Mouse (Mus musculus) liver, adult (tissue): ENCODE measurements around the gene Usp5.

ENCODE experiments used
- GATA4 ChIP-seq: IDR thresholded peaks from 2 replicates; pipeline ENCODE4 v1.6.1; 2014; ENCODE audit warnings: mild to moderate bottlenecking, low read length; ENCODE audit not compliant: insufficient replicate concordance

Usp5 gene

DNA sequence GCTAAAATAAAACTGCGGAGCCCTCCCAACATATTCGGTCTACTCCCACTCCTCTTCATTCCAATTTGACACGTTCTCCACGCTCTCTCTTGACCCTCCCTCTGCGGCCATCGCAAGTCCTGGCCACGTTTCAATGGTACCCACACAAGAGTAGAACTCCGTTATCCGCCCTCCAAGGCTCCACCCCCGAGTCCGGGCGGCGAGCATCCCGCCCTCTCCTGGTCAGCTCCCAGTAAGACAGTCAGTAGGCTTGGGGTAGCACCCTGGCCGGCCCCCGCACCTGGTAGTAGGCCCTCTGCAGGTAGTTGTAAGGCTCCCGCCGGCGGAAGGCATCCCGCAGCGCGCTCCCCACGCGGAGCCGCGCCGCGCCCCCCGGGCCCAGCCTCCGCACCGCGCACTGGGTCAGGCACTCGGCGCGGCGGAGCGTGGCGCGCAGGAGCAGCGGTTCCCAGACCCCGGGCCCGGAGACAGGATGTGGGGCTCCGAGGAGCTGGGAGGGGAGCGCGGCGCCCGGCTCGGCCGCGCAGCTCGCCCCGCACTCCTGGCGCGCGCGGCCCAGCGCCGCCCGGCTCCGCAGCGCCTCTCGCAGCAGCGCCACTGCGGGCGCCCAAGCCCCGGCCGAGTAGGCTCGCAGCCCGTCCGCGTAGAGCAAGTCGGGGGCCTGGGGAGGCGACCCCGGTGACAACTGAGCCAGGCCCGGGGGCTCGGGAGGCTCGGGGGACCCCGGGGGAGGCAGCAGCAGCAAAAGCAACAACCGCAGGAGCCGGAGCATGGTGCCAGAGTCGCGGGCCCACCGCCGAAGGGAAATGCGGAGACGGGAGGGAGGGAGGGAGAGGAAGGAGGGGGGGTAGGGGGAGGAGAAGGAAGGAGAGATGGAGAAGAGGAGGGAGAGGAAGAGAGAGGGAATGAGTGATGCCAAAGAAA lies 27.9 kb upstream of the Usp5 start, which contains the start of gene P3h3:
TSS of gene P3h3 (minus strand) at position 837 of the 924 bp plus-strand sequence.
- TF ChIP-seq GATA4, result no peak

DNA sequence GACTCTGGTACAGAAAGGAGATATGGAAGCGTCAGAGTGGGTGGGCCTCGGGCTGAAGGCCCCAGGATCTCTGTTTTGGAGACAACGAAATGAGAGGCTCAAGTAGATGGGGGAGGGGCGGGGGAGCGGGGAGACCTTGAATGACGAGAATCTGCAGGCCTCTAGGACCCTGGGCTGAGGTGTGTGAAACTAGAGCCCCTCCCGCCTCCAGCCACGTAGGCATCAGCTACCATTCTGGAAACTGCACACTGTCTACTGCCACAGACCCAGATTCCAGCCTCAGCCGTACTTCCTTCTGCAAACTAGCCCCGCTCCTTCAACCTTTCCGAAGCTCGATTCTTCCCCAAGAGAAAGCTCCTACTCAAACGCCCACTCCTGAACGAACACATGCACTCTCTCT lies 27.0 kb upstream of the Usp5 start:
- no peak for TF ChIP-seq GATA4

DNA sequence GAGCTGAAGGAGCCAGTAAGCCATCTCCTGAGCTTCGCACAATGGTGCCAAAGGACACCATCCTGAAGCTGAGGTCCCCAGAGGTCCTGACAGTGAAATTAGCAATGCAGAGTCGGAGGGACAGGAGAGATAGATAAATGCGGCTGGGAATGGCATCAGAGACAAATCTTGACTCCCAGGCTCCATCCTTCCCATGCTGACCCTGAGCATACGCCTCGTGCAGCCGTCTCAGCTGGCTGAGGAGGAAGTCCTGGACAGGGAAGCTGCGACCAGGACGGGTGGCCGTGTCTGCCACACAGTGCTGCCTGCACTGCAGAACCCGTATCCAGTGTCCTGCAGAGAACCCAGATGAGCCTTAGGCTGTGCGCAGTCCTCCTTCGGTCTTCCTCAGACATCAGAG lies 25.4 kb upstream of the Usp5 start:
- no peak for TF ChIP-seq GATA4

DNA sequence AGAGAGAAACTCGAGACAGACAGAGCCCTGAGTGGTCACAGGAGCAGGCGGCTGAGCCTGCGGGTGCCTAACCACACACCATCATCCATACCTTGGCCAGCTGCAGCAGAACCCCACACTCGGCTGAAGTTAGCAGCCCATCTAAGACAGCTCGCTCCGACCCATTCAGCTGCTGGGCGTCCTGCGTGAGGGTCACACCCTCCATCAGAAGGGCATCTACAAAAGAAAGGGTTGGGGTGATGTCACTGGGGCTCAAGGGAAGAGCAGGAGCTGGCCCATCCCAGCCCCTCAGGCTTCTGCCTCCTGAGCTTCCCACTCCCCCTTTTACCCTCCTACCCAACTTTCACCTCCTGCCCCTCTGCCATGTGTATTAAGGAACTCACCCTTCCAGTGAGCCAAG lies 21.3 kb upstream of the Usp5 start:
- no peak for TF ChIP-seq GATA4

DNA sequence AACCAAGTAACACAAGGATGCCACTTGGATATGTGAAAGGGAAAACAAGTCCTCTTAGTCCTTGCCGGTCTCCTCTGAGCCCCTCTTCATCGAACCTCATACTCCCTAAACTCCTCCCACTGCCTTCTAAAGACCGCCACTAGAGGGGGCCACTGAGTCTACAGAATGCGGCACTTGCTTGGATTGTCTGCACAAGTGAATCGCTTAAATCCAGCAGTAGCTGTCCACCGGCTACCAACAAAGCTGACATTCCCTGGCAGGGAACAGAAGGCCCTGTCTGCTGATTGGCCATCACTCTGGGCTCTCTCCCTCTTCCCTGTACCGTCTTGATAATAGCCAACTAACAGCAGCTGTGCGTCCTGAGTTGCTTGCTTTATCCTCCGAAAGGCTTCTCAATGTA lies 18.0 kb upstream of the Usp5 start:
- TF ChIP-seq GATA4, result no peak

DNA sequence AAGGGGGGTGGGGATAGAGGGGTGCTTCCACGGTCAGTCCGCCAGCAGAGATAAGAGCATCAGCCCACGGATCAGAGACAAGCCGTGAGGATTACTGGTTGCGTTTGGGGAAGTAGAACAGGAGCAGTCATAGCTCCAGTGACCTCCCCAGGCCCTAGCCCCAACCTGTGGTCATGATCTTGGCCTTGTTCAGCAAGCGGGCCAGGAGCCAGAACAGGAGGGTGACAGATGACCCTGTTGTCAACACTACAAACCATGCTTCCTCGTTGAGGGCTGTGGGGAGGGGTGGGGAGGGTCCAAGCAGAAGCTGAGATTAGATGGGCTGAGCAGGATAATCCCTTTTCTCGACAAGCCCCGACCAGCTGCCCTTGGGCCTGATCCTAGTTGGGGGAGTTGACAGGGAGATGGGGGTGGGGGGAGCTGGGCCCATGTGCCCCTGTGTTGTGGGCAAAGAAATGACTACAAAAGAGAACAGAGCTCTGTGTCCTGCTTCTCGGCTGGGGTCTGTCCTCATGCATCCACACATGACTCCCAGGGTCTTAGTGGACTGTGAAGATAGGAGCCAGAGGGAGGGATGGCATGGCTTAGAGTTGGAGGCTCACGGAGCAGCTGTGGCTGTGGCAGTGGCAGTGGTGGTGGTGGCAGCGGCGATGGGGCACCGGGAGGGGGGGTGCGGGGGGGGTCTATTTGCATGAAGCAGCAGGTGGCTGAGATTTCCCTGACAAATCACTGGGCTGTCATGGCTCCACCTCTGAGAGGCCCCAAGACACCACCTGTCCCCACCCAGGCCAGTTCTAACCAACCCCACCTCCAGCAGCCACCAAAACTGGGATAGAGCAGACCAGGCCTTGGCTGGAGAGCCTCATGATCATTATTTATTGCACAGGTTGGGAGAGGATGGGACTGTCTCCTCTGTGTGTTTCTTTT lies 11.2 kb upstream of the Usp5 start, which contains the start of gene Gnb3:
TSS of gene Gnb3 (minus strand) at position 35 of the 927 bp plus-strand sequence.
- no peak for TF ChIP-seq GATA4

DNA sequence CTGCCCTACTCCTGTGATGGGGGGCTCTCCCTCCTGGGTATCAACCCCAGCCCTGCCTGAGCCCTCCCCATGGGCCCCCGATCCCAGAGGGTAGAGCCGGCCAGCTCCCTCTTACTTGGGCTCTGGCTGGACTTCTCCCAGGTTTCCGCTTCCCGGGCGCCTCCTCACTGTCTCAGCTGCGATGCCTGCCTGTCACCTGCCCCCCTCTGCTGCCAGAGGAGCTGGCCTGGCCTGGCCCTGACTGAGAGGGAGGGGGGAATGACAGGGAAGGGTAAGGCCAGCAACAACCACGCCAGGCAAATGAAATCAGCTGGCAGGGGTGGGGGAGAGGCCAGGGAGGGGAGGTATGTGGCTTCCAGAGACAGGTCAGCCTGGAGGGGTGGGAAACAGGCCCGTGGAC lies 10.5 kb upstream of the Usp5 start:
- TF ChIP-seq GATA4, result no peak

DNA sequence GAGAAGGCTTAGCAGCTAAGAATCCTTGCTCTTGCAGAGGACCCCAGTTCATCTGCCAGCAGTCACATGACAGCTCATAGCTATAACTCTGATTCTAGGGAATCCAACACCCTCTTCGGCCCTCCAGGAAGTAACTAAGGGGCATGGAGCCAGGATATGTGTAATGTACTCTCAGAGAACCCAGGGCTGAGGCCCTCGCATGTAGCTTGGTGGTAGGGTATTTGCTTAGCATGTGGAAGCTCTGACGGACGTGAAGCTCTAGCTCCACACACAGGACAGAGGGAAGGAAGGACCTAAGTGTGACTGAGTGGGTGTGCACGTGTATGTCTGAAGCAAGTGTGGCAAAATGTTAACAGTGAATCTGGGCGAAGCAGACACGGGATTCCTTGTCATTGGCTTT lies 7.1 kb upstream of the Usp5 start:
- no peak for TF ChIP-seq GATA4

DNA sequence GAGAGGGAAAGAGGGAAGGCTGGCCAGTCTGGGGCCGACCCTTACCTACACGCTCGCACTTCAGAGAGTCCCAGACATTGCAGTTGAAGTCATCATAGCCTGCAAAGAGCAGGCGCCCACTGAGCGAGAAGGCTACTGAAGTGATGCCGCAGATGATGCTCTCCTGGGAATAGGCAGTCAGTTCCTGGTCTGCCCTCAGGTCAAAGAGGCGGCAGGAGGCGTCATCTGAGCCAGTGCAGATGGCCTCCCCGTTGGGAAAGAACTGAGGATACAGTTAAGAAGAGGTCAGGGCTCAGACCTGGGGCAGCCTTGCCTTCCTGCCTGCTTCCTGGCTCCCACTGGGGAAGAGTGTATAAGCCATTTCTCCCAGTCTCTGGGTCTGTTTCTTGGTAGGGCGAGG lies 6.2 kb upstream of the Usp5 start:
- TF ChIP-seq GATA4, result no peak

DNA sequence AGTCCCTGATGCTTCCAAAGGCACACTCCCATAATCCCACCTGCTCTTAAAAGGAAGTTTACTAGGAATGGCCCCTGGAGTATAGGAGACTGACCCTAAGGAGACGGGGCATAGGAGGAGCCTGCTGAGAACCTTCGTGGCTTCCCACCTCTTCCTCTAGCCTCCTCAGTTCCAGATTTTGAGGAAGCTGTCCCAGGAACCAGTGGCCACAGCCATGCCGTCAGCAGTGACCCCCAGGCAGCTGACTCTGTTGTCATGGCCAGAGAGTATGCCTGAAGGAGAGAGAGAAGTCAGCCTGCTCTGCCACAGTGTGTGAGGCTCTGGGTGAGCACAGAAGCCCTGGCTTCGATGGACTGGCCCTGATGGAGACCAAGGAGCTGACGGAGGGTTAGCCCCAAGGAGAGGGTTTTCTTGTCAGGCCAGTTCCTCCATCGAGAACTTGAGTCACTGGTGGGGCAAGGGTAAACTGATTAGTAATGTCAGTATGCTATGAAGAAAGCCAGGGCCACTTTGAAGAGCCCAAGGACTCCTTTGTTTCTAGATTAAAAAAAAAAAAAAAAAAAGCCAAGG lies 5.3 kb upstream of the Usp5 start:
- TF ChIP-seq GATA4, result no peak

DNA sequence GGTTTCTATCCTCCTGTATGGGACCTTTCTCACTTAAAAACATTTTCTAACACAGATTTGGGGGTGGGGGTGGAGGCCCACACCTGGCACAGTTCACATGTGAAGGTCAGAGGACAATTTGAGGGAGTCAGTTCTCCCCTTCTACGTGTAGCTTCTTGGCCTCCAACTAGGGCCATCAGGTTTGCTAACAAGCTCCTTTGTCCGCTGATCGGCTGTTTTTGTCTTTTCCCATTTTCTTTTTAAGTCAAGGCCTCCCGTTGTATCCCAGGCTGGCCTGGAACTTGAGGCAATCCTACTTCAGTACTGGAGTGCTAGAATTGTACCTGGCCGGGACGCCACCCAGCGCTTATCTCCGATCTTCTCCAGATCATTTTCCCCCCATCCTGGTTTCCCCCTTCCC lies 2.4 kb upstream of the Usp5 start:
- TF ChIP-seq GATA4, result no peak

DNA sequence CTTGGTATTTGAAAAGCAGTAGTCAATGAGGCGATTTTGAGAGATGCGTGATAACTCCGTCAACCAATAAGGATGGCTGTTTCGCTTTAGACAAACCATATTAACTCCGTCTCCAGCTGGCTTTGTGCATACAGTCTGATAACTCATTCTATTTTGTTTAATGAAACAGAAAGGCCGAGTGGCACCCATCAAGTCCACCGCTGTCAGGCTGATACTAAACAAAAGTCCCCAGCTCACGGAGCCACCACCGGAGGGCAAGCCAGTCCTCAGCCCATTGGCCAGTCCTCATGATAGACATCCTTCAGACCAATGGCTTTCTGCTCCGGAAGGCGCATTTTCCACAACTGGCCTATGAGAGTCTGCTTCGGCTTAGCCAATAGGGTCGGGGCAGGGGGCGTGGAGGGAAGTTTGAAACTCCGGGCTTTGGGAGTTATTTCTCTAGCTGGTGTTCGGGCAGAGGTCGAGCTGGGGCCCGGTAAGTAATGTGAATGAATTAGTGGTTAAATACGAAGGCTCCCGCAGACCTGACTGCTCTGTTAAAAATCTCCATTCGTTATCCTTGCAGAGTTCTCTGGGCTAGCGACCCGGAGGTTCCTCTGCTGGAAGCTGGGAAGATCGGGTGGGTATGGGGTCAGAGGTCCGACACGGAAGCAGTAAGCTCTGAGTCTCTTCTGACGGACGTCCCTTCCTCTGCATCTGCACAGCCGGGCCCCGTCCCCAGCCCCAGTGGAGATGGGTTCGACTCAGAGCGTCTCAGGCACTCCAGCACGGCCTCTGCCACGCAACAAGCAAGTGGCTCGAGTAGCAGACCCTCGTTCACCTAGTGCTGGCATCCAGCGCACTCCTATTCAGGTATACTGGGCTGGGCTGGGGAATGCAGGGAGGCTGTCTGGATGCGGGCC lies 766 bp upstream of the Usp5 start:
- no peak for TF ChIP-seq GATA4

DNA sequence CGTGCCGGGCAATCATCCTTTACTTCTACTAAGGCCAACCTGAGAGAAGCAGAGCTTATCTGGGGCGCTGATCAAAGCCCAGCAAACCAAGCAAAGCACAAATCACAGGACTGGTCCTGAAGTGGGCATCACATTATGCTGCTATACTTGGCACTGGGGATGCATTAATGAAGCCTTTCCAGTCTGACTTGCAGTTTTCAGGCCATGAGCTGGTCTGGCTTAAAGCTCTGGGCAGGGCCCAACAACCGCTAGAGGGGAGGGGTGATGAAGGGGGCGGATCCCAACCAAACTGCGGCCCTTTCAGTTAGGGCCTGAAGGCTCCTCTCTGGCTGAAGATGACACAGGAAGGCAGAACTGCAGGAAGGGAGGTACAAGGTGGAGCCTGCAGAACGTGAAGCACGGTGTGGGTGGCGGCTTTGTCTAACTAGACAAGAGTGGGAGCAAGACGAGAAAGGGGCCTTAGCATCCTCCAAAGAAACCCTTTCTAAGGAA lies 1.1 kb downstream of the Usp5 start:
- TF ChIP-seq GATA4, result no peak

DNA sequence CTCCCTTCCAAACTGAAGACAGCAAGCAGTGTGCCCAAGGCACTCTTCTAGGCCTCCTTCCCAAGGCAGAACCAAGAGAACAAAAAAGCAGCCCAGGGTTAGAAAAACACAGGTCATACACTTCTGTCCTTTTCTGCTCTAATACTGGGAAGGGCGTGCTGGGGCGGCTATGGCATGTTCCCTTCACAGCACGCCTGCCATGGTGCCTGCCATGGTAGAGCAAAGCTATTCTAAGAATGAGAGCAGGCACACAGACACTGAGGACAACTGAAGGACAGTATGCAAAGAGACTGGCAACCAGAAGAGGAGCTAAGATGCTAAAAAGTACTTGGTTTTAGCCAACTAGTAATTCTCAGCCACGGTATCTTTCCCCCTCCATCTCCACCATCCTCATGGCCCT lies 7.2 kb downstream of the Usp5 start:
- TF ChIP-seq GATA4, result no peak

DNA sequence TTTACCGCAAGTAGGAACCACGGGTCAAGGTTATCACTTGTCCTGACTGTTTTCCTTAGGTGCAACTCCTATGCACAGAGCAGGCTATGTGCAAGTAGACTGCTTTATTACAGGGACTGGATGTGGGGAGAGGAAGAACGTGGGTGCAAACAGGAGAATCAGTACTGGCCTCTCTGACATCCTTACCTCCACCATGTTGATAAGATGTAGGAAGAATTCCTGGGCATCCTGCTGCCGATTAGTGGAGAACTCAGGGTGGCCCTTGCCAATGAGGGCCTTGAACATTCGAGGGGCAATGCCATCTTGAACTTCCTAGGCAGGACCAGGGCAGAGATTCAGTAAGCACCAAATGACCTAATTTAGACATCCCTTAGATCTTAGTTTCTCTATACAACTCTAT lies 8.4 kb downstream of the Usp5 start:
- no peak for TF ChIP-seq GATA4

DNA sequence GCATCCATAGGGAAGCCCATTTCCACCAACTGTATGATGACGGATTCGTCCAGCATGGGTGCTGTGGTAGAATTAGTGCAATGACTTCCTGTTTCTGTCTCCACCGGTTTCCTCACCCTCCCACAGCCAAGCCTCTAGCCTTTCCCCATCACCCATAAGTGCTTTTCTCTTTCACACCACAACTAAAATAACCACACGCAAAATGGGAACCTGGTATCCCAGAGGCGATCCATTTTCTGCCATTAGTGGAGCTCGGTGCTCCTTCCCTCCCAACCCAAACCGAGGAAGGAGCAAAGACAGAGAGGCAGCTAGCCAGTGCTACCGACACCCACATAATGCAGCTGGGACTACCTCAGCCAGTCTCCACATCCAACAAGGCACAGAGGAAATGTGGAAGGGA lies 11.3 kb downstream of the Usp5 start:
- no peak for TF ChIP-seq GATA4
